Mouse (Mus musculus): ENCODE measurements around the gene Hck.

- no peak for TF ChIP-seq CTCF (IDR thresholded peaks at IDR 0.05; ENCODE audit: low read depth)
- no peak for TF ChIP-seq EP300 (IDR thresholded peaks at IDR 0.05; ENCODE audit: low read depth)
These were observed 32.3 kb upstream of the Hck start for GRCm38 (mm10) chr2:153075961-153076360.

All from liver, embryonic 14.5 days (tissue).